8 mouse cellular contexts compared by ENCODE assay signal in genomic region chr8:70698310-70699109, GRCm38 (mm10). TPM values are rescaled to one million over a fixed set of nuclear protein-coding genes. Genes with fewer than 3 reads are reported as not detected.
DNase-seq lines count a peak whose midpoint lies in the region; ATAC-seq and TF ChIP-seq lines count a peak whose summit lies in the region.

Jund (plus strand) TSS chr8:70698949.

- H3K4me3 ChIP-seq in ES-E14 (ENCODE audit: insufficient read depth in 1 of 2, low read depth in 1 of 2, low read length in 2 of 2, poor library complexity in 1 of 2, severe bottlenecking in 1 of 2) = peak within 1 kb of the TSS; percentile 81 to 89
- H3K4me3 ChIP-seq in forebrain, embryonic 16.5 days (replicated peaks; ENCODE audit: low read length) = peak within 1 kb of the TSS; percentile 62
- peak within 1 kb of the TSS; percentile 94 for H3K4me3 ChIP-seq in layer of hippocampus, adult 2 months
- peak within 1 kb of the TSS; percentile 97 for H3K4me3 ChIP-seq in lung, embryonic 14.5 days (ENCODE audit: low read depth, low read length)
- H3K4me3 ChIP-seq in olfactory bulb, adult 2 months (ENCODE audit: insufficient read depth, low read depth, low read length) = peak within 1 kb of the TSS; percentile 81
- peak within 1 kb of the TSS; percentile 82 for H3K4me3 ChIP-seq in thymus, adult 2 months (ENCODE audit: control insufficient read depth, insufficient read depth, low read length)

- peaks cover 3 to 22% of the 10 kb centered on the region in 2 experiments; a peak in 3 of 4 replicates for H3K4me1 ChIP-seq in ES-E14 (ENCODE audit: control insufficient read depth in 2 of 2, insufficient read depth in 2 of 2, low read length in 2 of 2, poor library complexity in 1 of 2)
- H3K4me1 ChIP-seq in forebrain, embryonic 16.5 days (replicated peaks; ENCODE audit: control insufficient read depth, insufficient read depth, low read length) = peaks cover 49% of the 10 kb centered on the region
- peaks cover 23% of the 10 kb centered on the region for H3K4me1 ChIP-seq in lung, embryonic 14.5 days (ENCODE audit: insufficient read depth)
- peaks cover 33% of the 10 kb centered on the region for H3K4me1 ChIP-seq in olfactory bulb, adult 2 months (ENCODE audit: control insufficient read depth, insufficient read depth, low read length)
- H3K4me1 ChIP-seq in thymus, adult 2 months (replicated peaks; ENCODE audit: control insufficient read depth, insufficient read depth, low read length) = peaks cover 50% of the 10 kb centered on the region

- intact Hi-C loops in heart, postnatal 36 days (cut with DNase I) = loop anchor here (1.0 kb wide), 2 partner anchors 25 to 87 kb away; partner anchors contain the start of gene Lsm4

- peak; percentile 99 for DNase-seq in ES-E14 (ENCODE audit: low read depth, low spot score)
- peak; percentile 99 for DNase-seq in cerebellum, adult 11-12 months
- DNase-seq in heart, postnatal 36 days = peak; percentile 99 to 100
- peak; percentile 98 for DNase-seq in layer of hippocampus, adult 2 months (ENCODE audit: low spot score in 2 of 2)
- peak; percentile 100 for DNase-seq in lung, embryonic 14.5 days
- DNase-seq in thymus, adult 2 months = peak; percentile 100

- in situ Hi-C loops in ES-E14 (cut with MboI; ENCODE audit: low sequenced_read_pairs in 2 of 2, unreplicated experiment in 2 of 2) = no loop called here

- peak; percentile 100 for TF ChIP-seq POLR2A in olfactory bulb, adult 2 months (IDR thresholded peaks at IDR 0.05; ENCODE audit: insufficient read depth, low read depth, low read length)
- TF ChIP-seq POLR2A in thymus, adult 2 months (IDR thresholded peaks at IDR 0.05; ENCODE audit: control insufficient read depth, extremely low read depth, insufficient read depth, low read length, poor library complexity) = peak; percentile 100

- no peaks in the 10 kb centered on the region for H3K36me3 ChIP-seq in ES-E14 (ENCODE audit: control insufficient read depth, insufficient read depth, low read length, poor library complexity, severe bottlenecking)
- H3K36me3 ChIP-seq in forebrain, embryonic 16.5 days (ENCODE audit: control insufficient read depth, insufficient read depth) = no peaks in the 10 kb centered on the region
- H3K36me3 ChIP-seq in lung, embryonic 14.5 days (ENCODE audit: insufficient read depth) = peaks cover 16% of the 10 kb centered on the region; the same call in 1 of the 2 replicates
- H3K36me3 ChIP-seq in thymus, adult 2 months (ENCODE audit: control insufficient read depth, insufficient read depth, low read length) = no peaks in the 10 kb centered on the region

- WGBS in forebrain, embryonic 16.5 days = under 1% methylated on average over 63 of the region's 69 CpGs
- WGBS in lung, embryonic 14.5 days = under 1% methylated on average over 69 of the region's 69 CpGs
- 1% methylated on average over 69 of the region's 69 CpGs for WGBS in olfactory bulb, adult 2 months
- WGBS in thymus, adult 2 months = under 1% methylated on average over 66 of the region's 69 CpGs

- no peaks in the 10 kb centered on the region for H3K27me3 ChIP-seq in forebrain, embryonic 16.5 days (replicated peaks; ENCODE audit: control insufficient read depth, insufficient read depth, low read length)
- no peaks in the 10 kb centered on the region for H3K27me3 ChIP-seq in lung, embryonic 14.5 days (ENCODE audit: insufficient read depth, low read length)
- no peaks in the 10 kb centered on the region for H3K27me3 ChIP-seq in thymus, adult 2 months (ENCODE audit: control insufficient read depth, insufficient read depth, low read length)

- peak within 1 kb of the TSS; percentile 80 for H3K4me2 ChIP-seq in forebrain, embryonic 16.5 days (ENCODE audit: low read length)
- peak within 1 kb of the TSS; percentile 73 for H3K4me2 ChIP-seq in lung, embryonic 14.5 days

- peak within 1 kb of the TSS; percentile 97 for H3K9ac ChIP-seq in ES-E14 (ENCODE audit: insufficient read depth, low read depth, low read length, poor library complexity, severe bottlenecking)
- peak within 1 kb of the TSS; percentile 93 for H3K9ac ChIP-seq in forebrain, embryonic 16.5 days (replicated peaks; ENCODE audit: low read depth, low read length)
- H3K9ac ChIP-seq in lung, embryonic 14.5 days = peak within 1 kb of the TSS; percentile 99

- TF ChIP-seq CTCF in layer of hippocampus, adult 2 months (conservative IDR thresholded peaks at IDR 0.05) = no peak
- TF ChIP-seq CTCF in lung, embryonic 14.5 days (IDR thresholded peaks at IDR 0.05; ENCODE audit: low read depth) = peak; percentile 28; the same call in 1 of the 2 replicates
- no peak for TF ChIP-seq CTCF in olfactory bulb, adult 2 months (IDR thresholded peaks at IDR 0.05; ENCODE audit: insufficient read depth, low read depth, low read length)
- TF ChIP-seq CTCF in thymus, adult 2 months (IDR thresholded peaks at IDR 0.05; ENCODE audit: borderline replicate concordance, control insufficient read depth, extremely low read depth, insufficient read depth, low read length, poor library complexity) = 0 out of 2 replicates have a peak, but pooled peaks have one; percentile 23

- H3K27ac ChIP-seq in ES-E14 (ENCODE audit: insufficient read depth, low read depth, low read length, poor library complexity, severe bottlenecking) = peak within 1 kb of the TSS; percentile 85
- H3K27ac ChIP-seq in forebrain, embryonic 16.5 days (ENCODE audit: low read length) = peak within 1 kb of the TSS; percentile 97
- peak within 1 kb of the TSS; percentile 100 for H3K27ac ChIP-seq in layer of hippocampus, adult 2 months
- H3K27ac ChIP-seq in lung, embryonic 14.5 days (ENCODE audit: low read depth) = peak within 1 kb of the TSS; percentile 99
- H3K27ac ChIP-seq in olfactory bulb, adult 2 months (ENCODE audit: insufficient read depth, low read depth, low read length) = peak within 1 kb of the TSS; percentile 98
- H3K27ac ChIP-seq in thymus, adult 2 months (ENCODE audit: control insufficient read depth, insufficient read depth, low read length) = peak within 1 kb of the TSS; percentile 90

- ATAC-seq in forebrain, embryonic 16.5 days = peak; percentile 85
- ATAC-seq in lung, embryonic 14.5 days (ENCODE audit: insufficient read depth) = peak; percentile 84

- H3K9me3 ChIP-seq in ES-E14 (ENCODE audit: control insufficient read depth, insufficient read depth, low read depth, low read length) = no peaks in the 10 kb centered on the region
- no peaks in the 10 kb centered on the region for H3K9me3 ChIP-seq in forebrain, embryonic 16.5 days (ENCODE audit: control insufficient read depth, low read length)
- no peaks in the 10 kb centered on the region for H3K9me3 ChIP-seq in lung, embryonic 14.5 days (ENCODE audit: low read depth, low read length)

TF ChIP-seq in ES-E14, 5 proteins besides CTCF, POLR2A, EP300 and RAD21:
- no peak; the same call in 1 of the 2 replicates for TF ChIP-seq CHD2 (IDR thresholded peaks at IDR 0.05; ENCODE audit: low read depth, low read length)
- peak; percentile 69; the same call in 1 of the 2 replicates for TF ChIP-seq HCFC1 (IDR thresholded peaks at IDR 0.05; ENCODE audit: borderline replicate concordance, insufficient read depth, low read length)

RNA-seq across cellular contexts. Expression of gene Jund, which starts in this region (rescaled TPM):
- 60.1 TPM in 2 replicates for total RNA-seq in ES-E14 (2012; rRNA removed)
- polyA plus RNA-seq in forebrain, embryonic 16.5 days (2015; fragmentation: Nextera tagmentation; extraction: Ambion mirVana) = 54.6 and 57.7 TPM in 2 replicates
- total RNA-seq in heart, postnatal 36 days (2021) = 100 to 1,000 TPM; 124 to 138 TPM
- 100 to 1,000 TPM; 165 to 181 TPM for total RNA-seq in layer of hippocampus, adult 2 months (2021)
- polyA plus RNA-seq in lung, embryonic 14.5 days (2014; fragmentation: Nextera tagmentation; extraction: Ambion mirVana) = 70.1 and 72.9 TPM in 2 replicates
- polyA plus RNA-seq in olfactory bulb, adult 2 months (2012; ENCODE audit: insufficient read depth, insufficient read length, low replicate concordance, missing spikeins) = not detected in 2 replicates
- 540 and 792 TPM in 2 replicates for polyA plus RNA-seq in thymus, adult 2 months (2012; rRNA removed)

Comparison
In these comparisons a context has a peak if more than half of its experiments do, and no peak if none do; other contexts are left out.
1. Peak in every context shown above with its lines: DNase-seq, ATAC-seq, H3K4me3 ChIP-seq and H3K27ac ChIP-seq.
2. CTCF ChIP-seq: peak in lung, embryonic 14.5 days (single experiment) and thymus, adult 2 months (single experiment); none in layer of hippocampus, adult 2 months (single experiment) and olfactory bulb, adult 2 months (single experiment).